Mouse (Mus musculus) forebrain, embryonic 13.5 days (tissue): ENCODE data around the gene Acad12. TPM values are rescaled to one million over a fixed set of nuclear protein-coding genes. Genes with fewer than 3 reads are reported as not detected.
"Not testable (repeated sequence)": the region's sequence is repeated elsewhere in the genome, so short reads cannot be mapped to it uniquely, and the experiment has no call there.

Experiments used
- ATAC-seq: fragments of 200-750 bp; cut with Nextera tagmentation; 2 replicates; pipeline ENCODE4 v1.8.0; 2017
- H3K27ac ChIP-seq: fragments of 300-500 bp; sonication (generic); 2 replicates; pipeline ENCODE4 v1.5.1; 2015; ENCODE audit warnings: inconsistent platforms, mild to moderate bottlenecking, moderate library complexity
- H3K27me3 ChIP-seq: fragments of 300-500 bp; sonication (generic); 2 replicates; pipeline ENCODE4 v1.6.1; 2015; ENCODE audit warnings: mild to moderate bottlenecking, inconsistent platforms
- H3K36me3 ChIP-seq: fragments of 300-500 bp; sonication (generic); 2 replicates; pipeline ENCODE4 v1.6.1; 2015; ENCODE audit warnings: mild to moderate bottlenecking, inconsistent platforms; ENCODE audit not compliant: poor library complexity, severe bottlenecking
- H3K4me1 ChIP-seq: fragments of 300-500 bp; sonication (generic); 2 replicates; pipeline ENCODE4 v1.6.1; 2015; ENCODE audit warnings: inconsistent platforms
- H3K4me2 ChIP-seq: fragments of 300-500 bp; sonication (generic); 2 replicates; pipeline ENCODE4 v1.6.1; 2015; ENCODE audit warnings: inconsistent platforms, mild to moderate bottlenecking, moderate library complexity
- H3K4me3 ChIP-seq: fragments of 300-500 bp; sonication (generic); 2 replicates; pipeline ENCODE4 v1.5.1; 2015; ENCODE audit warnings: mild to moderate bottlenecking, inconsistent platforms
- H3K9ac ChIP-seq: fragments of 300-500 bp; sonication (generic); 2 replicates; pipeline ENCODE4 v1.6.1; 2015; ENCODE audit warnings: mild to moderate bottlenecking, inconsistent platforms
- H3K9me3 ChIP-seq: fragments of 300-500 bp; sonication (generic); replicated peaks from 2 replicates; pipeline ENCODE4 v1.6.1; 2016; ENCODE audit warnings: inconsistent platforms
- WGBS: fragments of 180-500 bp; shearing (Covaris S2); methylation state at CpG from one replicate; pipeline ENCODE4 v1.1.7; 2015; 5-methylcytosine and 5-hydroxymethylcytosine counted together
- polyA plus RNA-seq: library from polyadenylated mRNA; unstranded; fragments of >200 nt; fragmentation: Nextera tagmentation; extraction: Ambion mirVana; gene quantifications from 2 replicates; pipeline ENCODE4 v1.2.1, GENCODE M21; 2015

The Acad12 gene
- polyA plus RNA-seq, 1 experiment from 2014 or later: 1.0 TPM

DNA sequence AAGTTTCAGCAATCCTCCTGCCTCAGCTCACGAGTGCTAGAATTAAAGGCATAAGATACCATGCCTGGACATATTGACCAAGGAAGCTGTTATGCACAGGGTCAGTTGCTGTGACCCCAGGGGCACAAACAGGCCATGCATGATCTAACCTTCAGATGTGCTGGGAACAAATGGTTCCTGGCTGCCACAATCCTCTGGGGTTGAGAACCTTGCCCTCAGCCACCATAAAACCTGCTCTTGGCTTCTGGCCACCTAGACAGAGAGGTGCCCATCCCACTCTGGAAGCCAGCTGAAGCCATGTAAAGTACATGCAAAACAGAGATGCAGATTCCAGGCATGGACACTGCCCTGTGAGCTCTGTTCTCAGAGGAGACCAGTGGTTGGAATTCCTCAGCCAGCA, 14.9 kb downstream of the Acad12 start:
- H3K4me3 ChIP-seq, H3K9me3 ChIP-seq, H3K36me3 ChIP-seq, H3K4me1 ChIP-seq, H3K27ac ChIP-seq, ATAC-seq, H3K9ac ChIP-seq, H3K27me3 ChIP-seq, H3K4me2 ChIP-seq: not testable (repeated sequence)
- 82% methylated on average over 1 of the region's 1 CpGs for WGBS

DNA sequence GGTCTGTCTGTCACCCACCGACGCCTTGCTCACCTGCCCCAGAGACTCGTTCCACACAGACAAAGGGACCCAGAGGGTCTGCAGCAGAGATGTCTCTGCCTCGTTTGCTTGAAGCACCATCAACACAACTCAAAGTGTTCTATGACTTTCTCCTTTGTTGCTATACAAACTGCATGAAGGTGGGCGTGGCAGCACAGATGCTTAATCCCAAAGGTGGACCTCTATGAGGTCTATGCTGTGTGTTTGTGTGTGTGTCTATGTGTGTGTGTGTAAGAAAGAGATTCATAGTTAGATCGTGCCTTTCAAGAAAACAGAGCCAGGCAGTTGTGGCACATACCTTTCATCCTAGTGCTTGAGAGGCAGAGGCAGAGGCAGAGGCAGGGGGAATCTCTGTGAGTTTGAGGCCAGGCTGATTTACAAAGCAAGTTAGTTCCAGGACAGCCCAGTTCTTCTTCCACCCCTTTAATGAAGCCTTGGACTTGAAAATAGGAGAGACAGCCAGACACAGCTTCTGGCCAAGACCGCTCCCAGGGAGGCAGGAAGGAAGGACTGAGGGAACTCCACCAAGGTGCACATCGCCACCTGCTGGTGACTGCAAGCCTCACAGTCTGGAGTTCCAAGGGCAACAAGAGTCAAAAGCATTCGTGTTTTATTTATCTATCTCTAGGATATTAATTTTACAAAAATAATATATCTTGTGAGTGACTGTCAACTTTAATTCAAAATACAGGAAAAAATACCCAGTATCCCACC, 17.0 kb downstream of the Acad12 start:
- no peak overlapping the region for H3K4me2 ChIP-seq
- H3K27ac ChIP-seq: no peak overlapping the region
- H3K27me3 ChIP-seq: 0 out of 2 replicates have a peak, but pooled peaks cover under 1% of the 10 kb centered on the region
- no peaks in the 10 kb centered on the region for H3K36me3 ChIP-seq
- no peak overlapping the region for H3K9ac ChIP-seq
- ATAC-seq: 0 out of 2 replicates have a peak, but pooled peaks have one; percentile 38
- 37% methylated on average over 9 of the region's 9 CpGs for WGBS
- H3K4me1 ChIP-seq: no peaks in the 10 kb centered on the region; the same call in 1 of the 2 replicates
- no peaks in the 10 kb centered on the region for H3K9me3 ChIP-seq
- H3K4me3 ChIP-seq: no peak overlapping the region

DNA sequence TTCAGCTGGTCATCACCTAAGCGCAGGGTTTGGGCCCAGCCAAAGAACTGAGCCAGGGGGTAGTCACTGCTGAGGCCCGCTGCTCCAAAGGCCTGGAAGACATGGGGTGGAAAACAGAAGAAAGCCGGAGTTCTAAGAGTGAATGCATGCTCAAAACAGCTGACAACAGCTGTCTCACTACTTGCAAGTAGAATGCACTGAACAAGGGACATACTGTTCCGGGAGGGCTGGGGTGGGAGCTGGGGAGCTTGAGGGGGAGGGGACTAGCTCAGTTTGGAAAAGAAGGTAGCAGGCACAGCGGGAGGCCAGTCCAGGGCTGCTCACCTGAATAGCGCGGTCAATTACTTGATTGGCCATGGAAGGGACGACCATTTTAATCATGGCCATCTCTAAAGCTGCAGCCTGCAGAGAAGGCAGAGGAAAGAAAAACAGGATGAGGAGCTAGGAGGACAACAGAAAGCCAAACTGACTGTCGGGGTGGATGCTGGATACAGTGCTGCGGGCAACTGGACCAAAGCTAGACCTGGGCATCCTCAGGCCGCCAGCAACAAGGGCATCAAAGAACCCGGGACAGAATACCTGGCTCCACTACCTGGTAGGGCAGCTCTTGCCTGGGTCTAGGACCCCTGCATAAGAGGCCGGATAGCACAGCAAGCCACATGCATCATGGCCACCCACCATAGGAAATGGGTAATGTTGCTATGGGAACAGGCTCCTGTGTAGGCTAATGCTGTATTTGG, 19.7 kb downstream of the Acad12 start:
- ATAC-seq: no peak
- no peaks in the 10 kb centered on the region for H3K36me3 ChIP-seq
- no peak overlapping the region for H3K27ac ChIP-seq
- 57% methylated on average over 13 of the region's 13 CpGs for WGBS
- peaks cover 6% of the 10 kb centered on the region; the same call in 1 of the 2 replicates for H3K27me3 ChIP-seq
- H3K9ac ChIP-seq: no peak overlapping the region
- peaks cover 3% of the 10 kb centered on the region for H3K4me1 ChIP-seq
- no peaks in the 10 kb centered on the region for H3K9me3 ChIP-seq
- no peak overlapping the region for H3K4me2 ChIP-seq
- H3K4me3 ChIP-seq: no peak overlapping the region

DNA sequence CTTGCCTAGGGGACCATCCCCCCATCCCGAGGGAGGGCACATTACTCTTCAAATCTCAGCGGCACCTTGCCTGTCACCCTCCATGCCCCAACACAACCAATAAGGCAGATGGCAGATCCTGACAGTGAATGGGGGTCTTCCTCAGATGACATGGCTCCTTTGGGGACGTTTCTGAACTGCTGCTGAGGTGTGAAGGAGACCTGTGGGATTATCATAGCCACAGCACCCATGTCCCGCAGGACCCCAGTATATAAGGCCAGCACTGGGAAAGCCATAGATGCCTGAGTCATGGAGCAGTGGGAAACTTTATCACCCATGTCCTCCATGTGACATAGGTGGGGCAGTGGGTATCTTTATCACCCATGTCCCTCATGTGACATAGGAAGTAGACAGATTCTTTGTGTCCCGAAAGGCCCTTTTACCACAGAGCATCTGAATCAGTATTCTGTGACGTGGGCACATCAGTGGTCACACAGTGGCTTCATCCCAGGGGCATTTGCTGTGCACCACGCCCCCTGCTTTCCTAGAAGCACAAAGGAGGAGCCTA, 20.7 kb downstream of the Acad12 start:
- Histone ChIP-seq H3K4me1 (peaks cover 9% of the 10 kb centered on the region), H3K4me2 (no peak overlapping the region), H3K36me3 (no peaks in the 10 kb centered on the region), H3K27me3 (peaks cover 6% of the 10 kb centered on the region; the same call in 1 of the 2 replicates), H3K4me3 (no peak overlapping the region), H3K9ac (no peak overlapping the region), H3K27ac (no peak overlapping the region), H3K9me3 (no peaks in the 10 kb centered on the region)
- no peak for ATAC-seq
- 82% methylated on average over 7 of the region's 7 CpGs for WGBS

DNA sequence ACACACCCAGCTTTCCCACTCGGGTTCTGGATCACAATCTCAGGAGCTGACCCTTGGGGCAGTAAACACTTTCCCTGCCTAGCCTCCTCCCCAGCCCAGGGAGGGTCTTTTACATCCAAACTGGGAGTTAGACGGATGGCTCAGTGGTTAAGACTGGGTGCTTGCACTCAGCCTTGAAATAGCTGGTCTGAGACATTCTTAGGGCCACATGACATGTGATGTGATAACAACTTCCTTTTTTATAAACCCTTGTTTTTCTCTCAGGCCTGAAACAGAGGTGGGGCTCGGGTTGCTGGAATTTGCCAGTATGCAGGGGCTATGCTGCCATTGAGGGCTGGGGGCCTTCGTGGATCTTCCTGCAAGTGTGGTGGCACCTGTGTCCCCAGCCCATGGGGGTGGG, 21.4 kb downstream of the Acad12 start:
- Histone ChIP-seq H3K4me1 (peaks cover 16% of the 10 kb centered on the region), H3K9me3 (no peaks in the 10 kb centered on the region), H3K27ac (no peak overlapping the region), H3K4me2 (no peak overlapping the region), H3K9ac (no peak overlapping the region), H3K4me3 (no peak overlapping the region), H3K36me3 (no peaks in the 10 kb centered on the region), H3K27me3 (peaks cover 6% of the 10 kb centered on the region; the same call in 1 of the 2 replicates)
- WGBS: 76% methylated on average over 4 of the region's 4 CpGs
- no peak for ATAC-seq

DNA sequence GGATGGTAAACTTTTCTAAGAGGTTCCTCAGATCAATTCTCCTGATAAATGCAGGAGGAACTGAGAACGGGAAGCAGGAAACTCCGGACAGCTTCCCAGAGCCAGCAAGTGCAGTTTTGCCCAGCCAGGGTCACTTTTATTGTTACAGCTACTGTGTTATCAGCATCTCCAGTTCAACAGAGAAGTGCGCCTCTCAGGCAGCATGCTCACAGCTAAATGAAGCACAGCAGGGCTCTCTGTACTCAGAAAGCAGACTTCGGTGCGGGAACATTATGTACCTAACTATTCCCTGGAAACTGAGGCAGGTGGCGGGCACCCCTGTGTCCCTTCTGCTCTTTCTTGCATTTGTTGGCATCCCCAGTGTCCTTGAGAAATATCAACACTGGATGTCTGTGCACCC, 22.5 kb downstream of the Acad12 start:
- Histone ChIP-seq H3K9me3 (no peaks in the 10 kb centered on the region), H3K27me3 (peaks cover 6% of the 10 kb centered on the region; the same call in 1 of the 2 replicates), H3K4me2 (no peak overlapping the region), H3K9ac (no peak overlapping the region), H3K27ac (no peak overlapping the region), H3K4me1 (peaks cover 19% of the 10 kb centered on the region), H3K36me3 (no peaks in the 10 kb centered on the region), H3K4me3 (no peak overlapping the region)
- 77% methylated on average over 6 of the region's 6 CpGs for WGBS
- ATAC-seq: no peak

DNA sequence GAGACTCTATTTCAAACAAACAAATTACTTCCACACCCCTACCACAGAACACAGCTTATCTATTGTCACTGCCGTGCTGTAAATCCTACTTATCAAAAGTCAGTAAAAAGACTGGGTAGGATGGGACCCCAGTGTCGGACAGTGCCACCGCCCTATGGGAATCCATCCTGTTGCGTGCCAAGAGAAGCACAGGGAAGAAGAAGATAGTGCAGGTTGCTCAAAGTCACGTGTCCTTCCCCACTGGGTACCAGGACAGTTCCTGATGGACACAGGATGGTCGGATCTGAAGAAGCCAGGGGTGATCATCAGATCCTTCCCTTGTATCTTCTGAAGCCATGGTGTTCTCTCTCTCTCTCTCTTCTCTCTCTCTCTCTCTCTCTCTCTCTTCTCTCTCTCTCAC, 23.0 kb downstream of the Acad12 start:
- no peak overlapping the region for H3K27ac ChIP-seq
- H3K9ac ChIP-seq: no peak overlapping the region
- H3K36me3 ChIP-seq: no peaks in the 10 kb centered on the region
- H3K27me3 ChIP-seq: peaks cover 6% of the 10 kb centered on the region; the same call in 1 of the 2 replicates
- H3K4me1 ChIP-seq: peaks cover 19% of the 10 kb centered on the region
- WGBS: 82% methylated on average over 6 of the region's 6 CpGs
- no peak for ATAC-seq
- no peak overlapping the region for H3K4me3 ChIP-seq
- no peak overlapping the region for H3K4me2 ChIP-seq
- H3K9me3 ChIP-seq: no peaks in the 10 kb centered on the region

DNA sequence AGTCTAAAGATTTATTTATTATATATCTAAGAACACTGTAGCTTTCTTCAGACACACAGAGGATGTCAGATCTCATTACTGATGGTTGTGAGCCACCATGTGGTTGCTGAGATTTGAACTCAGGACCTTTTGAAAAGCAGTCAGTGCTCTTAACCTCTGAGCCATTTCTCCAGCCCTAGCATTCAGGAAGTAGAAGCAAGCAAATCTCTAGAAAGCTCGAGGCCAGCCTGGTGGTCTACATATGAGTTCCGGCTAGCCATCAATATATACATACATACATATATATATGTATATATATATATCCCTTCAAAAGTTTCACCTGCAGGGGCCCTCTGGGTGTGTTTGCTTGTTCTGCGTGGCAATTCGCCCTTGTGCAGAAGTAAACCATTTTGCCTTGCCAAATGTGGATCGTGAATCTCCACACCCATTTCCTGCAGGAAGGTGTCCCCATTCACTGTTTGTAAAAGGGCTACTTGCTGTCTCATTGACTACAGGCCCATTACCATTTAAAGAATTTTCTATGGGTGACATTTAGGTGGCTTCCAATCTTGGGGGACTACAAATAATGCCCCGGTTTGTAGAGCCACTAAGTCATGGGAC, 23.9 kb downstream of the Acad12 start:
- no peak overlapping the region for H3K27ac ChIP-seq
- 88% methylated on average over 6 of the region's 6 CpGs for WGBS
- no peaks in the 10 kb centered on the region for H3K9me3 ChIP-seq

DNA sequence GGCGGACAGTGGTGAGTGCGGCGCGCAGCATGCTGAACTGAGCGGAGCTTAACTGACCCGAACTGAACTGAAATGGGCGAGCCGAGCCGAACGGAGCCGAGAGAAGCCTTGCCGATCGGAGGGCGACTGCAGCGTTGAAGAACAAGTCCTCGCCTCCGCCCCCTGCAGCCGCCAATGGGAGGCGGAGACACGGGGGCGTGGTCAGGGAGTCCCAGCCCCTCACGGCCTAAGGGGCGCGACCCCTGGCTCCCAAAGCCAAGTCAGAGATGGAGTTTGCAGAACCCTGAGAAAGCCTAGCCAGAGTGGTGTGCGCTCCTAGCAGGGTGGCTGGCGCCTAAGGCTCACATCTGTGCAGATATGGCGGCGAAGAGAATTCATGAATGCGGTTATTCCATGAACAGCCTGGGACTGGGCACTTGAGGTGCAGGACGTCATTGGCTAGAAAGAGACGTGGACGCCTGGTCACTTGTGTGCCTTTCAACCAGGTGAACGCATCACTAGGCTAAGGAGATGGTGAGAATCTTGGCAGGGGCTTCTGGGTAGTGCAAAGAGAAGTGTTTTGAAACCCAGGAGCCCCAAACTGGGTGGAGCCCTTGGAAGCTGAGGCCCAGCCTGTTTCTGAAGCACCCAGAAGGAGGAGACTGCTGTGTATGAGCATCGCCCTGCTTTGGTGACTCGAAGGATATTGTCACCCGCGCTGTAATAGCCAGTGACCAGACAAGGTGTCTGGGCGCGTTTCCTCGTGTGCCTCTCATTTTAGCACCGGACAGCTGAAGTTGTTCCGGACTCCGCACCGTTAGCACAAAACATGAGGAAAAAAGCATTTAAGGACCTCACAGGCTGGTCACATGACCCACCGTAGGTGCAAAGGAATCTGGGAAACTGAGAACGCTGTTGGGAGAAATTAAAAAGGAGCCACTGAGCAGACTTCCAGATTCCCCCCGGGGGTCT, 25.0 kb downstream of the Acad12 start, which contains the start of gene Aldh2:
TSS of gene Aldh2 (minus strand) at position 374 of the 951 bp plus-strand sequence.
- Histone ChIP-seq H3K9me3 (no peaks in the 10 kb centered on the region), H3K36me3 (no peaks in the 10 kb centered on the region), H3K4me1 (peaks cover 19% of the 10 kb centered on the region), H3K27ac (peak within 1 kb of the TSS; percentile 44), H3K4me3 (peak within 1 kb of the TSS; percentile 68), H3K9ac (peak within 1 kb of the TSS; percentile 86), H3K27me3 (peaks cover 6% of the 10 kb centered on the region; the same call in 1 of the 2 replicates), H3K4me2 (peak within 1 kb of the TSS; percentile 93)
- 3% methylated on average over 47 of the region's 47 CpGs for WGBS
- peak; percentile 89 for ATAC-seq

More for the DNA sequence above, 23.9 kb downstream of the Acad12 start:
- peaks cover 19% of the 10 kb centered on the region for H3K4me1 ChIP-seq
- H3K27me3 ChIP-seq: peaks cover 6% of the 10 kb centered on the region; the same call in 1 of the 2 replicates
- no peak overlapping the region; the same call in 1 of the 2 replicates for H3K4me2 ChIP-seq
- no peak overlapping the region for H3K9ac ChIP-seq
- no peaks in the 10 kb centered on the region for H3K36me3 ChIP-seq
- no peak for ATAC-seq
- H3K4me3 ChIP-seq: no peak overlapping the region

DNA sequence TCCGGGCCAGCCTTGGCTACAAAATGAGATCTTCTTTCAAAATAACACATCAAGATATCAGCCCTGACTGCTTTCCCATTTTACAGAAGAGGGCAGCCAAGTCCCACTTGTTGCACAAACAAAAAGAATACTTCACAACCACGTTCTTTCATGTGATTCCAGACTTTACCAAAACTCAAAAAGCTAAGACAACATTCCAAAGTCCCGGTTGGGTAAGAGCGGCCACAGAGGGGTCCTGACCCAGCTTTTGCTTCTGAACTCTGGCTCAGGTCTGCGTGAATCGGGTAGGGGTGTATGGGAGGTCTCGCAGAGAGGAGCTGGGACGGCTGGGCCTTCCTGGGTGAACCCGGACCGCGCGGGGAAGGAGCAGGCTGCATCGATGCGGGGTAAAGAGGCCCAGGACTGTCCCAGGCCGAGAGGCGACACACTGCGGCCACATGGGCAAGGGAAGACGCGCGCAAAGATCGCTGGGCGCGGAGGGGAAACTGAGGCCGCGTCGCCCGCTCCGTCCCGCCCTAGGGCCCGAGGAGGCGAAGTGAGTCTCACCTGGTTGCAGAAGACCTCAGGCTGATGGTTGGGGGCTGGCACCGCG, 25.8 kb downstream of the Acad12 start:
- H3K27ac ChIP-seq: no peak overlapping the region; the same call in 1 of the 2 replicates
- ATAC-seq: peak; percentile 40

More for the DNA sequence above, 25.8 kb downstream of the Acad12 start:
- Histone ChIP-seq H3K4me2 (peak overlapping the region; percentile 93), H3K27me3 (peaks cover 6% of the 10 kb centered on the region; the same call in 1 of the 2 replicates), H3K4me1 (peaks cover 19% of the 10 kb centered on the region), H3K9ac (peak overlapping the region; percentile 86), H3K9me3 (no peaks in the 10 kb centered on the region), H3K36me3 (no peaks in the 10 kb centered on the region), H3K4me3 (peak overlapping the region; percentile 68)
- WGBS: 5% methylated on average over 32 of the region's 33 CpGs
